Mouse (Mus musculus) embryonic facial prominence, embryonic 11.5 days (tissue): ENCODE measurements around the gene Ppil1. TPM values are rescaled to one million over a fixed set of nuclear protein-coding genes. Genes with fewer than 3 reads are reported as not detected.

Experiments
- ATAC-seq: fragments of 200-750 bp; cut with Nextera tagmentation; replicated peaks from 2 replicates; pipeline ENCODE4 v1.8.0; 2017; ENCODE audit warnings: low read depth; ENCODE audit not compliant: insufficient number of reproducible peaks, low FRiP score, low TSS enrichment
- DNase-seq: peaks from one replicate; pipeline ENCODE4 v3.0.0-alpha.2; 2015; ENCODE audit warnings: low spot score
- H3K27ac ChIP-seq: fragments of 300-500 bp; sonication (generic); replicated peaks from 2 replicates; pipeline ENCODE4 v1.5.1; 2014; ENCODE audit warnings: mild to moderate bottlenecking, low read depth, low read length, control low read depth
- H3K27me3 ChIP-seq: fragments of 300-500 bp; sonication (generic); 2 replicates; pipeline ENCODE4 v1.6.1; 2014; ENCODE audit warnings: mild to moderate bottlenecking, low read length, moderate library complexity, mixed read lengths; ENCODE audit not compliant: control insufficient read depth, insufficient read depth
- H3K36me3 ChIP-seq: fragments of 300-500 bp; sonication (generic); replicated peaks from 2 replicates; pipeline ENCODE4 v1.6.1; 2014; ENCODE audit warnings: low read depth, mild to moderate bottlenecking, low read length, moderate library complexity, mixed read lengths; ENCODE audit not compliant: control insufficient read depth, insufficient read depth
- H3K4me1 ChIP-seq: fragments of 300-500 bp; sonication (generic); 2 replicates; pipeline ENCODE4 v1.6.1; 2014; ENCODE audit warnings: low read length, mixed read lengths; ENCODE audit not compliant: control insufficient read depth, insufficient read depth
- H3K4me2 ChIP-seq: fragments of 300-500 bp; sonication (generic); 2 replicates; pipeline ENCODE4 v1.6.1; 2014; ENCODE audit warnings: low read depth, mild to moderate bottlenecking, control low read depth, low read length, moderate library complexity
- H3K4me3 ChIP-seq: fragments of 300-500 bp; sonication (generic); 2 replicates; pipeline ENCODE4 v1.5.1; 2014; ENCODE audit warnings: low read depth, low read length, control low read depth
- H3K9ac ChIP-seq: fragments of 300-500 bp; sonication (generic); replicated peaks from 2 replicates; pipeline ENCODE4 v1.6.1; 2014; ENCODE audit warnings: mild to moderate bottlenecking, control low read depth, low read length
- H3K9me3 ChIP-seq: fragments of 300-500 bp; sonication (generic); replicated peaks from 2 replicates; pipeline ENCODE4 v1.6.1; 2016; ENCODE audit warnings: mild to moderate bottlenecking, low read length, inconsistent platforms, mixed read lengths; ENCODE audit not compliant: control insufficient read depth
- WGBS: fragments of 180-500 bp; shearing (Covaris S2); extraction: QIAGEN DNeasy Blood & Tissue Kit; methylation state at CpG from one replicate; pipeline ENCODE4 v1.1.7; 2014; 5-methylcytosine and 5-hydroxymethylcytosine counted together
- polyA plus RNA-seq: library from polyadenylated mRNA; unstranded; fragments of >200 nt; fragmentation: Nextera tagmentation; extraction: Ambion mirVana; gene quantifications from 2 replicates; pipeline ENCODE4 v1.2.1, GENCODE M21; 2014

Ppil1 gene
- polyA plus RNA-seq, 1 experiment from 2014 or later, result 177 TPM

- H3K36me3 ChIP-seq, result peaks cover 4% of the 10 kb centered on the region; the same call in 1 of the 2 replicates
- H3K9me3 ChIP-seq, result no peaks in the 10 kb centered on the region
- 55% methylated on average over 13 of the region's 13 CpGs for WGBS
- no peak overlapping the region for H3K27ac ChIP-seq
- H3K4me3 ChIP-seq, result no peak overlapping the region
- no peak overlapping the region for H3K4me2 ChIP-seq
- DNase-seq, result no peak
- no peaks in the 10 kb centered on the region for H3K27me3 ChIP-seq
- H3K4me1 ChIP-seq, result peaks cover 8% of the 10 kb centered on the region
- ATAC-seq, result no peak
- no peak overlapping the region for H3K9ac ChIP-seq
Measured at GRCm38 (mm10) chr17:29304376-29305057, 40.5 kb upstream of the Ppil1 start.

GRCm38 (mm10) chr17:29303856-29304255, 39.9 kb upstream of the Ppil1 start:
- no peak overlapping the region for H3K27ac ChIP-seq
- no peak for ATAC-seq
- no peak overlapping the region for H3K4me3 ChIP-seq
- no peaks in the 10 kb centered on the region for H3K9me3 ChIP-seq
- H3K4me1 ChIP-seq, result peaks cover 8% of the 10 kb centered on the region
- DNase-seq, result no peak
- no peak overlapping the region for H3K4me2 ChIP-seq
- WGBS, result 64% methylated on average over 3 of the region's 3 CpGs
- H3K27me3 ChIP-seq, result no peaks in the 10 kb centered on the region
- no peak overlapping the region for H3K9ac ChIP-seq
- H3K36me3 ChIP-seq, result peaks cover 4% of the 10 kb centered on the region; the same call in 1 of the 2 replicates

- no peak overlapping the region for H3K4me2 ChIP-seq
- H3K27ac ChIP-seq, result peak overlapping the region; percentile 28; the same call in 1 of the 2 replicates
- peaks cover 4% of the 10 kb centered on the region; the same call in 1 of the 2 replicates for H3K36me3 ChIP-seq
- H3K9me3 ChIP-seq, result no peaks in the 10 kb centered on the region
- peaks cover 8% of the 10 kb centered on the region for H3K4me1 ChIP-seq
- WGBS, result 28% methylated on average over 3 of the region's 3 CpGs
- DNase-seq, result peak; percentile 53
- no peaks in the 10 kb centered on the region for H3K27me3 ChIP-seq
- no peak for ATAC-seq
- H3K4me3 ChIP-seq, result no peak overlapping the region
- H3K9ac ChIP-seq, result no peak overlapping the region; the same call in 1 of the 2 replicates
Measured at GRCm38 (mm10) chr17:29303087-29303486, 39.1 kb upstream of the Ppil1 start.

GRCm38 (mm10) chr17:29302149-29302548, 38.2 kb upstream of the Ppil1 start:
- ATAC-seq, result no peak
- 72% methylated on average over 5 of the region's 5 CpGs for WGBS
- Histone ChIP-seq H3K27me3 (no peaks in the 10 kb centered on the region), H3K9ac (no peak overlapping the region), H3K9me3 (no peaks in the 10 kb centered on the region), H3K27ac (no peak overlapping the region), H3K4me1 (peaks cover 8% of the 10 kb centered on the region), H3K4me2 (no peak overlapping the region), H3K4me3 (no peak overlapping the region), H3K36me3 (peaks cover 4% of the 10 kb centered on the region; the same call in 1 of the 2 replicates)
- DNase-seq, result no peak

GRCm38 (mm10) chr17:29301421-29301820, 37.4 kb upstream of the Ppil1 start:
- WGBS, result 96% methylated on average over 6 of the region's 6 CpGs
- peaks cover 8% of the 10 kb centered on the region for H3K4me1 ChIP-seq
- H3K36me3 ChIP-seq, result peaks cover 4% of the 10 kb centered on the region; the same call in 1 of the 2 replicates

GRCm38 (mm10) chr17:29300926-29301325, 36.9 kb upstream of the Ppil1 start:
- 90% methylated on average over 7 of the region's 7 CpGs for WGBS
- ATAC-seq, result no peak

More at GRCm38 (mm10) chr17:29301421-29301820, 37.4 kb upstream of the Ppil1 start:
- Histone ChIP-seq H3K27me3 (no peaks in the 10 kb centered on the region), H3K9ac (no peak overlapping the region), H3K4me2 (no peak overlapping the region), H3K27ac (no peak overlapping the region), H3K9me3 (no peaks in the 10 kb centered on the region), H3K4me3 (no peak overlapping the region)
- DNase-seq (no peak), ATAC-seq (no peak)

GRCm38 (mm10) chr17:29299282-29299681, 35.3 kb upstream of the Ppil1 start:
- H3K9ac ChIP-seq, result no peak overlapping the region
- H3K36me3 ChIP-seq, result peaks cover 4% of the 10 kb centered on the region; the same call in 1 of the 2 replicates
- WGBS, result 94% methylated on average over 4 of the region's 4 CpGs
- no peaks in the 10 kb centered on the region for H3K27me3 ChIP-seq
- peaks cover 3% of the 10 kb centered on the region; the same call in 1 of the 2 replicates for H3K4me1 ChIP-seq
- no peak overlapping the region for H3K4me3 ChIP-seq
- H3K27ac ChIP-seq, result no peak overlapping the region
- no peaks in the 10 kb centered on the region for H3K9me3 ChIP-seq
- DNase-seq (no peak), ATAC-seq (no peak)
- no peak overlapping the region for H3K4me2 ChIP-seq

More at GRCm38 (mm10) chr17:29300926-29301325, 36.9 kb upstream of the Ppil1 start:
- Histone ChIP-seq H3K4me1 (peaks cover 8% of the 10 kb centered on the region), H3K9ac (0 out of 2 replicates have a peak overlapping the region, but pooled peaks have one; percentile 6), H3K4me2 (no peak overlapping the region), H3K27me3 (no peaks in the 10 kb centered on the region), H3K27ac (no peak overlapping the region), H3K9me3 (no peaks in the 10 kb centered on the region), H3K4me3 (no peak overlapping the region), H3K36me3 (peaks cover 4% of the 10 kb centered on the region; the same call in 1 of the 2 replicates)
- DNase-seq, result no peak

GRCm38 (mm10) chr17:29297813-29298212, 33.8 kb upstream of the Ppil1 start:
- peaks cover 4% of the 10 kb centered on the region; the same call in 1 of the 2 replicates for H3K36me3 ChIP-seq
- no peak overlapping the region for H3K9ac ChIP-seq
- H3K4me3 ChIP-seq, result no peak overlapping the region
- H3K4me2 ChIP-seq, result no peak overlapping the region
- ATAC-seq, result no peak
- 84% methylated on average over 6 of the region's 6 CpGs for WGBS
- no peak for DNase-seq
- peaks cover under 1% of the 10 kb centered on the region; the same call in 1 of the 2 replicates for H3K4me1 ChIP-seq
- H3K27ac ChIP-seq, result no peak overlapping the region
- H3K9me3 ChIP-seq, result no peaks in the 10 kb centered on the region
- H3K27me3 ChIP-seq, result no peaks in the 10 kb centered on the region
